Mouse (Mus musculus): ENCODE results near the gene Fhit.

The Fhit gene

DNA sequence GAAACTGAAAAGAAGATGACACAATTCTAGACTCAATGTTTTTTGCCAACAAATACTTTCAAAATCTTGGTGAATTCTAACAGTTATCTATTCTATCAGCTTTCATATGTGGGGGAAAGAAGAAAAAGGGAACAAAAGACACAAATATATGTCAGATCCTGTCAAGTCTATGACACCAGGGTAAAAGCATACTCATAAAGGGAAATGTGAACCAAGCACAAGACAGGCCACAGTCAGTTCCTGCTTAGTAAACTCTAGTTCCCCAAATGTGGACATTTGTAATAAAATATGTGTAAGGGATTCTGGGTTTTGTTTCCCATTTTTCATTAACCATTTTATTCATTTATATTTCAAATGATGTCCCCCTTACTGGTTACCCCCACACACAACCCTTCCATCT is 1022.5 kb downstream of the Fhit start:
- no peak for DNase-seq (ENCODE audit: low read depth, low spot score)

DNA sequence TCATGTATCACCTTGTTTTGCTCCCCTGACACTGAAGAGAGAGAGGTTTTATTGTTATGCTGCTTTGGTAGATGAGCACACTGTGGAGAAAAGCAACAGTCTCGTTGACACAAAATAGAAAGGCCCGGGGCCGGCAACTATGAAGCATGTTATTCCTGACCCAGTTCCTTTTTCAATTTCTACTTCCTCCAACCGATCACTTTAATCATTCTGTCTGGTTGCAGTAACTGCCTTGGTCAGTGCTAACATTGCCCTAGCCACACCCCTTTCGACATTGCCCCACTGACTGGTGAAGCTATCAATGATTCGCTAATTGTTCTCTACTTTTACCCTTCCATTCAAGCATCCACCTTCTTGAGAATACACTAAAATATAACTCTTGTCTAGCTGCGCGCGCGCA is 1028.0 kb downstream of the Fhit start:
- DNase-seq (ENCODE audit: low read depth, low spot score), result no peak

DNA sequence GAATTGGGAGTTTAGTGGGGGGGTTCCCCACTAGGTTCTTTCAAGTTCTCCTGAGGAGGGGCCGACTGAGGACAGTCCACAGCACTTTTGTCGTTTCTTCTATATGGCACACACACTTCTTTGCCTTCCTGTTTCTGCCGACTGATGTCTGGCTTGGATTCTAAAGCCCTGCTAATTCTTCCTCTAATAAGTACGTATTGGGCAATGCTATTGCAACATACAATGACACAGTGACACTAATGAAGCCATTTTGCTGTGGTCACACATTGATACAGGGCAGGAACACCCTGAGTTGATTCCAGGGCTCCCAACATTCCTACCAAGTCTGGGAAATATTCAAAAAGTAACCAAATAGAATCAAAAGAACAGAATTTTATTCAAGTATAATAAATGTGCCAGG is 1032.2 kb downstream of the Fhit start:
- DNase-seq (ENCODE audit: low read depth, low spot score), result no peak

DNA sequence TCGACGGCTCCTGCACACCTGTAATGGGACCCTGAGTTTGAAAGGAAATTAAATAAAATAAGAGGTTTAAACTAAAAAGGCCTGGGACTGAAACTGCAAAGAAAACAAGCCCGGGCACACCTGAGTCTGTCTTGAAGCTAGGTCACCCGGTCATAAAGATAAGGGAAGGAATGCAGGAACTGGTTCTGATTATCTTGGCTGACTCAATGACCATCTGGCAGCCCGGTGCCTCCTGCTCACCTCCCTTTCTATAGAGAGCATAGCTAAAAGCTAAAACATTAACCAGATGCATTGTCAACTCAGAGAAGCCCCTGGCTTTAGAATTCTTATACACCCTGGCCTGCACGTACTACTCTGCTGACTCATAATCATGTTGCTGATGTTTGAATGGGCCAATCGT is 1032.7 kb downstream of the Fhit start:
- DNase-seq (ENCODE audit: low read depth, low spot score), result no peak

DNA sequence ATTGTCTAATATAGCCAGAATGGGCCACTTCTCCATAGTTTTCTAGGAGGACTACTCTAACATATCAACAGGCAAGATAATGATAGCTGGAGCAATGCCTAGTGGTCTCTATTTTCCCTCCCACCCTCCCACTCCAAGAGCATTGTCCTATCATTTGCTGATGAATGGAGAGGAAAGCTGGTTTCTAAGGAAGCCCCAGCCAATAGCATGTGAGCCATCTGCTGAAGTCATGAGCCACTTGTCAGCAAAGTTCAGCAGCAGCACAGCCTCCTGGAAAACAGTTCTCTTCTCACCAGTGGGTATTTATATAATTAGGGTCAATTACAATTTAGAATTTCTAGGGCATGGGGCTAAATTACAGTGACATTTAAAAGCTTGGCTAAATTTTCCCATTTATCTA is 1035.3 kb downstream of the Fhit start:
- no peak for DNase-seq (ENCODE audit: low read depth, low spot score)

DNA sequence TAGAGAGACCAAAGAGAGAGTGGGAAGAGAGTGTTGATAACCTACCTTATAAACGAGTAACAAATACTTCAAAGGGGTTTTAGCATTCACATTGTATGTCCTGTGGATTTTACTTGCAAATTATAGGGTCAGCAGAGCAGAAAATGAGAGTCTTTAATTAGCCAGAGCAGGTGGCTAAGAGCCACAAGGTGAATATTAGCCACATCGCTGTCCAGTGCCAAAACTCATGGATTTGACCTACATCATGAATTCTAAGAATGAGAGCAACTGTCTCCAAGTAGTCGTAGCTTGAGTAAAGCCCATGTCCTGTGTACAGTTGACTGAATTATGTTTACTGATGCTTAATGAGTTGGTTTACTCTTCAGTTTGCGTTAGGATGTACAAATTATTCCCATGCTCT is 1039.7 kb downstream of the Fhit start:
- DNase-seq (ENCODE audit: low read depth, low spot score), result no peak

DNA sequence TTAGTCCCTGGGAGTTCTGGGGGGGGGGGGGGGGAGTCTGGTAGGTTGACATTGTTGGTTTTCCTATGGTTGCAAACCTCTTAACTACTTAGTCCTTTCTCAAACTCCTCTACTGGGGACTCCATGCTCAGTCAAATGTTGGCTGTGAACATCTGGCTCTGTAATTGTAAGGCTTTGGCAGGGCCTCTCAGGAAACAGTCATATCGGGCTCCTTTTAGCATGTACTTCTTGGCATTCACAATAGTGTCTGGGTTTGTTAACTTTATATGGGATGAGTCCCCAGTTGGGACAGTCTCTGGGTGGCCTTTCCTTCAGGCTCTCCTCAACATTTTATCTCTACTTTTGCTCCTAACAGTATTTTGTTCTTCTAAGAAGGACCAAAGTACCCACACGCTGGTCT is 1065.6 kb downstream of the Fhit start:
- no peak for DNase-seq (ENCODE audit: low read depth, low spot score)

DNA sequence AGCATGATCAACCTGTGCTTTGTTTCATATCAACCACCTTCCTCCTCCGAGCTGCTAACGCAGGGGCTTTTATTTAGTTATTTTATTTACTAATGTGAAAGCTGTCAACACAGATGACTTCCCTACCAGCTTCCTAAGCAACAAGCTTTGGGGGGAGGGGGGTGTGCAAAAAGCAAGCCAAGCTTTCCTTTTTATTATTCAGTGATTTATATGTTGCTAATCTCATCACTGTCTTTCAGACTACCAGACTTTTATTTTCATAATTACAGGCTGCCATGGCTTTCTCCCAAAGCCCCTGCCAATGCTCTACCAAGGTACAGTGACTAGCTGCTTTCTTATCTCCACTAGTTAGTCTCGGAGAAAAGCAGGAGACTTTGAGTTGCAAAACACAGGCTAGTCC is 1082.8 kb downstream of the Fhit start:
- DNase-seq (ENCODE audit: low read depth, low spot score), result no peak

DNA sequence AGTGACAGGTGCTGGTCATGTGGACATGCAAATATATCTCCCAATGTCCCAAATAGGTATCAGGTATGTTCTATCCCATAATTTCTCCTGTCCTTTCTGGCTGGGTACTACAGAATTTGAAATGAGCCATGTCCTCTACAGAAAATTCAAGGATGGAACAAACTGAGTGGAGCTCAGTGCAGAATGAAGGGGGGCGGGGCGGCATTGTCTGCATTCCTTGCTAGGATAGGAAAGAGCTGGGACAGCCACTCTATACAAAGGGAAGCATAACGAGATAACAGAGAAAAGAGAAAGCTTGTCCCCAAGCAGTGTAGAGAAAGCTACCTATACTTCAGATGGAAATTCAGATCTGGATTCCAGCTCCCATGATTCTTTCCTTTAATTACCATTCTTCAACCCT is 1111.9 kb downstream of the Fhit start:
- DNase-seq (ENCODE audit: low read depth, low spot score), result no peak

DNA sequence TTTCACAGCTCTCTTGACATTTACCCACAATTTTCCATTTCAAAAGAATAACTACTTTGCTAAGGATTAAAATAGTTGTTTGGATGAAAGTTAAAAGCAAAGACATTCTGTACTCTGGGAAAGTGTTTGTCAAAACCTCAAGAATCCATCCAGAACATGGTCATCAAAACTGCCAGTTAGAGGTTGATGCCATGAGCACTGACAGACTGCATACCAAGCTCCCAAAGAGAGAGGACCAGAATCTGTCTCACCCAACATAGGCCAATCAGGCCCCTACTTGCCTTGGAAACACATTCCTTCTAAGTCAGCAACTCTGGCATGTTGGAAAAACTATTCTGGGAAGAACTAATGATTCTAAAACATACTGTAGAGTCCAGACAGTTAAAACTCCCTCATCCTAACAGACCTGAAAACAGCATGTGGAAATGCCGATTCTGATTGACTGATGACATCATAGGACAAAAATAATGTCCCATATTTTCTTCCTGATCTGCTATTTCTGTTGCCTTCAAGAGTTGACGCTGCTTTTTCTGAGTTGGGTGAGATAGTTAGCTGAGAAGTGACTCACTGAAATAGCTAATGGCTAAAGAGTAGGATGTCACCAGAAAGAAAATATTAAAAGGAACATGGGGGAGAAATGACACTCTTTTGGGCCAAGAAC is 1114.6 kb downstream of the Fhit start:
- DNase-seq (ENCODE audit: low read depth, low spot score), result no peak

DNA sequence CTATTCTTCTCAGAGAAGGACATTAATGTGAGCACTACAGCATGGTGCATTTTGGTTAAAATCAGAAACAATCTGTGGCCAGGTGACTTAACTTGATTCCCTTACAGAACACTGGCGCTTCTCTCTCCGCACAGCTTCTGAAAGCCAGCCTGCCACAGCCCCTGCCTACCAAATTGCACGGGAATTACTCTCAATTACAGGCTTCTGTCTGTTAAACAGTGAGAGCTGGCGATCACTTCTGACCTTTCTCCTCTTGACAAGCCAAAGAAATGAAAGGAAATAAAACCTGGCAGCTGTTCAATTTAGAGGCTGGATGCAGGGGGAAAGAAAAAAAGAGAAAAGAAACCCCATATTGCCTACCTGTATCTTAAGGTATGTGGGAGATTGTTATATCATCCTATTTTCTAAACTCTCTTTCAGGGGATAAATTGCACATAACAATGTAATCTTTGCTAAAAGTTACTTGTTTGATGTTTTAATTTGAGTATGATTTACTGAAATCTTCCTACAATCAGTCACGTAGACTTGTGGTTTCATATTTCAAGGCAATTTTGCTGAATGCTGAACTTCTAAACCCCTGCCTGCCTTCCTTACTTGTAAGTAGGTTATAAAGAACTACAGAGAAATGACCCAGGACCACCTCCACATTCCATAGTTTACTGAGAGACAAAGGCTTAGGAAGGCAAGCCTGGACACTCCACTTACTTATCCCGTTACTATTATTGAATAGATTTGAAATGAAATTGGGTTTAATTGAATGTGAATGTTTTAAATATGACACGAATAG is 1115.3 kb downstream of the Fhit start:
- no peak for DNase-seq (ENCODE audit: low read depth, low spot score)

DNA sequence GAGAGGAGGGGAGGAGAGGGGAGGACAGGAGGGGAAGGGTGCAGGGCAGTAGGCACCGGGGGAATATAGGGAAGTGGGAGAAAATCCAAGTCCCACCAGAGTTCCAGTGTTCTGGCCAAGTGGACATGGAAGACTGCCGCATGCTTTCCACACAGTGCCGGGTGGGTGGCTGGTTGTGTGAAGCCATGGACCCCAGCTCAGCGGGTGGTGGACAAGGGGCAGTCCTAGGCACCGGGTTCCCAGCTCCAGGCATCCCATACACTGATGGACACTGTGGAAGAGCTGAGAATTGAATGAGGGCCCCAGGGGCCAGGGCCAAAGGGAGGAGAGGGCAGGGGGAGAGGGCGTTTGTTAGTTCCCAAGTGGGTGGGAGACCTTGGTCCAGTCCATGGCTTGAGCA is 1123.8 kb downstream of the Fhit start:
- DNase-seq (ENCODE audit: low read depth, low spot score), result no peak

DNA sequence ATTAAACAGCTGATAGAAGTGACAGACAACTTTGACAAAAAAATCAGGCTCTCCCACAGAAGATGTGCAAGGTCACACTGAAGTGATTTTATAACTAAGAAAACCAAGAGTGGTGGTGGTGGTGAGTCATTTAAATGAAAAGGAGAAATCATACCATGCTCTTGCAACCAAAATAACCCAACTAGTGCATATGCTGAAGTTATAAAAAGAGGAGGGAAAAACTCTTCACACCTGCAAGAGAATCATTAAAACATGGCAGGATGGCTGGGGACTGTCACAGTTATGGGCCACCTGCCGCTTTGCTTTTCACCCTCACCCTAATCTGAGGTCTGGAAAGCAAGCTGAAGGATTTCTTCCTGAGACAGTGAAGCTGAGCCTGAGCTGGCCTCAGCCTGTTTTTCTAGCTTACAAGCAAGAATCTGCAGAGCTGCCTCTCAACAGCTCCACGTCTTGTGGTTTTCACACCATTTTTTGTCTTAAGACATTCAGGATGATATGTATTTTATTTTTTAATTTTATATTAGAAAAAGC is 1125.1 kb downstream of the Fhit start:
- DNase-seq (ENCODE audit: low read depth, low spot score), result no peak

DNA sequence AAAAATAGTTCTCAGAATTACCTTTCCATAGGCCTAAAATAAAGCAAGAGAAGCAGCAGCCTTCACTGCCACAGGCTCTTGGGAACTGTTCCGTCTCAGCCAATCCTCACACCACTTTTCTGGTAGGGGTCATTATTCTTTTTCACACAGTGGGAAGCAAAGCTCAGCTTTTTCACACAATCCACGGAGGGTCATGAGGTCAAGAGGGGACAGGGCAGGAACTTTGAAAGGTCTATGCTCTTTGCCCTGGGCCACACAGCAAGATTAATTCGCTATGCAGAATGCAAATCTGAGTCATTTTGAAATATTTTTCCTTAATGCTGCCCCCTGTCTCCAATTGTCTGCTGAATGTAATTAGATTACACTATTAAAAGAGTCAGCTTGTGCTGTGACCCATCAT is 1126.2 kb downstream of the Fhit start:
- DNase-seq (ENCODE audit: low read depth, low spot score), result no peak

DNA sequence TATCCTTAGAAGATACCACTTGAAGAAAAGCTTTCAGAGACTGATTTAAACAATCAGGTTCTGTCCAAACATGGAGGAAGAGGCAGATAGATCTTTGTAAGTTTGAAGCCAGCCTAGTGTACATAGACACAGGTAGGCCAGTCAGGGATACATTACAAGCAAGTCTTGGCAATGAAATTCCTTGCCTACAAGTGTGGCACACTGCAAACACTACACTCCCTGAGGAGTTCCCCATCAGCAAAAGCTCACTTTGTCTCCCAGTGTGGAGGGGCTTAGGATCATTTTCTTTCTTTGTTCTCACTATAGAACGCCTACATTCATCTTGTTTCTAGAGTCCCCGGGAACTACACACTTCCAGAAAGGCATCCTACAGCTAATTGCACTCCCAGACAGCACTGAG is 1126.6 kb downstream of the Fhit start:
- DNase-seq (ENCODE audit: low read depth, low spot score), result no peak

DNA sequence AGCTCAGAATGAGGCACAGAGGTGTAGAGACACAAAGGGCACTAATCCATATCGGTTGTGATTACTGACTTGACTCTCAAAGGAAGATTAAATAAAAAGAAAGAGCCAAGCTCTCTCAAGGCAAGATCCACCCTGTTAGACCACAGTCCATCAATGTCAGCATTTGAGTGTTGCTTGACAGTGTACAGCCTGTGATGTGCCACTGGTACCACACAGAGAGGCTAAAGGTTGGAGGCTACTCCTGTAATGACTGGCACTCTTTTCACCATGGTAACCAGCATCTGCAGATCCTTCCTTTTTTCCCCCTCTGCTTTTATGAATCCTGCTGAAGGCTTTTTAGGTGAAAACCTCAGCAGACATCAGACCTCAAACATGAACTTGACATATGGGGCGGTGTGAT is 1138.5 kb downstream of the Fhit start:
- DNase-seq (ENCODE audit: low read depth, low spot score), result no peak

DNA sequence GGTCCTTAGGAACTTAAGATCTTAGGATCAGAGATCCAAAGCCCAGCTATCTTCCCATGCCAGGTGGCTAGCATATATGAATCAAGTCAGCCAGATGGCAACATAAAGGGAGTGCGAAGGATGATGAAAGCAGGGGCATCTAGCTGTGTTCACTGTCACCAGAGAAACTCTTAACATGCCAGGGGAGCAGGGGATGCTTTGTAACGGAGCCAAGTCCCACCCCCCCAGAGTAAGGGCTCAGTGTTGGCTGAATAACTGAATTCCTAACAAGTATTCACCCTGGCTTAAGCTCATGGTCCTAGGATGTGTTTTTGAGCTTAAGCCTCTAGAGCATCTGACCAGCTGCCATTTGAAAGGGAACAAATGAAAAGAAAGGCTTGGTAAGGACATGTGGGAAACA is 1139.5 kb downstream of the Fhit start:
- no peak for DNase-seq (ENCODE audit: low read depth, low spot score)

DNA sequence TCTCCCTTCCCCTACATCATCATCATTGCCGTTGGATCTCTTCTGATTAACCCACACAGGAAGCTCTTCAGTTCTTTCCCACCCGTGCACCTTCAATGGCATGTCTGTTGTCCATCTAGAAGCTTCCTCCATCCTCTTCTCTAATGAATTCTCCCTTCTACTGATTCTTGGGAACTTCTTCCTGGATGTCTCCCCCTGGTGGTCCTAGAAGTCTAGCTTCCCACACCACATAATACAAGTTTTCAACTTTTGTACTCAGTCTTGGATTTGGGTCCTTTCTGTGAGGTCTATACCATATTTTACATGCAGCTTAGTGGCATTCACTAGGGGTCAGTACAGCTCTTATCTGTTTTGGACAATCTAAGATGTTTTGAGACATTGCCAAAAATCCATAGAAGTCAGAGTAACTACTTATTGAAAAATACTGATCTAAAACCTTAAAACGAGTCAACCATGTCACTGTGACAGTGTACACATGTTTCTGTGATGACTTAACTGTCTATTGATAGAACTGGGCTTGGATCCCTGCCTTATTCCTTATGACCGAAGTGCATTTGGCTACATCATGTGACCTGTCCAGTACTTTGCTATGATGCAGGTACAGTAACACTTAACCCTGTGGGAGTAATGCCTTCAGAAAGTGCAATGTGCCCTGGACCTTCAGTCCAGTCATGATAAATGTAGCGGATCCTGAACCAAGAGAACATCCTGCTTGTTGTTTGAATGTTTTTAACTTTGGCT is 1141.3 kb downstream of the Fhit start:
- DNase-seq (ENCODE audit: low read depth, low spot score), result no peak

DNA sequence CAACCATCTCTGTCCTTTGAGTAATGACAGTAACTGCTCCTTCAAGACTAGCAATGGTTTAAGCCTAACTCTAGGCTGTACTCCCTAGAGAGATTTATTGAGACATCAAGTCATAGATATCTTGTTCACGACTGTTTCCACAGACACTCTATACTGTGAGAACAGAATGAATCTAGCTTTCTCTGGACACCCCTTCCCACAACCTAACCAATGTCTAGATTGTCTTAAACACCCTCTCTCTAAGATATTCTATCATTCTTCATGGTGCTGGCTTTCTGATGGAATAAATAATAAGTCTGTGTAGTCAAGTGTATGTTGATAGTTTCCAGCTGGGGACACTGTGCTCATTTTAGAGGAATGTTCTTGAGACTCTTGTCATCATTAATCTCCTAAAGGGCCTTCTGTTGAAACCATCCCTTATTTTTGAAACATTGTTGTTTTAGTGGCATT is 1148.0 kb downstream of the Fhit start:
- DNase-seq (ENCODE audit: low read depth, low spot score), result no peak

DNA sequence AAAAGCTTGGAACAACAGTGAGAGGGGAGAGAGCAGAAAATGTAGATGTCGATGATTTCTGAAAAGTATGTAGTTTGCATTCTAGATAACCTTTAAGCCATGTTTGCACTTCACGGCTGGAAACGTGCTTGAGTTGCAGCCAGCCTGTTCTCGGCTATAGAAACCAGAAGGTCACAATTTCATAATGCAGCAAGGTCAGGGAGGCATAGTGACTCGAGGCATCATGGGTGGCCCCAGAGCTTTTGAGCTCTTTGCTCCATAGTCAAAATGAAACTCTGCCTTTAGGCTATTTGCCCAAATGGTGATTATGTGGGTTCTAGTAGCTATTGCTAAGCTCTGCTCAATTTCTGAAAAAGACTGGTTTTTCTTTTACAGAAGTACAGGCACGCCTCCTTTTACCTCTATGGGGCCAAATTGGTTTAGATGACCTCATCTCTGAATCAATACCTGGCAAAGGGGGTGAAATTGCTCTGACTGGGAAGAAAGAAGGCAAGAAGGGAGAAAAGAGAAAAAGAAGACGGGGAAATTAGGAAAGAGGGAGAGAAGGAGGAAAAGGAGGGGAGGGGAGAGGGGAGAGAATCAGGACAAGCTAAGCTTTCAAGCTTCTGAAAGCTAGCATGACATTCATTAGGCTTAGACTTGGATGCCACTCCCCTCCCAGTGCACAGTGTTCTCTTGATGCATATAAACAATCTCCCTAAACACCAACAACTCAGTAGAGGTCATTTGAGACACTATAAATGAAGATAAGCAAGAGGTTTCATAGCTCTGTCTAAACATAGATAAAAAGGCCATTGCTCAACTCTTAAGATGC is 1148.6 kb downstream of the Fhit start:
- DNase-seq (ENCODE audit: low read depth, low spot score), result no peak

DNA sequence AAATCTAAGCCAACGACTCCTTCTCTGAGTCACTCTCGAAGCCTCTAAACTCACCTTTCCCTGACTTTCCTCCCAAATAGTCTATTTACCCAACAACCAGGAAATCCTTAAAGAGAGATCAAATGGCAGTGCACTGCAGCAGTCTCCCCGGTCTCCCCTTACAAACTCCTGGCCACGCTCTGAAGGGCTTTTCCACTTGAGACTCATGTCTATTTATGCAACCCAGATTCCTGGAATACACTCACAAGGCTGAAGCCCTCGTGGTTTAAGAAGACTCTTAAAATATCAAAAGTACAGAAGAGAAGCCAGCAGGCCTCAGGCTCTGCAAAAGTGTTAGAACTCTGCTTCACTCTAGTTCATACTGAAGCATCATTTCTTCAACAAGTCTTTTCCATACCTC is 1155.6 kb downstream of the Fhit start:
- DNase-seq (ENCODE audit: low read depth, low spot score), result no peak

DNA sequence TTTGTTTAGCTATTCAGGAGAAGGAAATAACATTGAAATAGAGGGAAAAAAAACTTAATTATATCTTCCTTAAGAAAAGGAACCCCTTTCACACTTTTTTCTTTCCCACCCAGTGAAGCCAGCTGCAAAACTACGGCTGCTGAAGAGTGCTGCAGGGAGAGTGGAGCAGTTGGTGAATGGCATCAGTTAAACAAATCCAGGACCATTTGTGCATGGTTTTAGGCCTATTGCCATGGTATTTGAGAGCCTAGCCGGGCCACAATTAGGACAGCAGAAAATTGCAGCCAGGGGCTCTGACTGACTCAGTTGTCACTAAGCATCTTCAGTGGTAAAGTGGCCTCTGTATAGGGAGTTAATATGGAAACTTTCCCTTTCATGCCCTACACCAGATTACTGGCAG is 1158.0 kb downstream of the Fhit start:
- DNase-seq (ENCODE audit: low read depth, low spot score), result no peak
